Mouse (Mus musculus) thymus, postnatal 25 days (tissue): ENCODE data around the gene Pde11a.
A peak's percentile ranks its signal among the peaks of the same experiment; 100 is the strongest.

Experiments
- DNase-seq: peaks from one replicate; pipeline ENCODE4 v3.0.0; 2022

Pde11a gene

DNA sequence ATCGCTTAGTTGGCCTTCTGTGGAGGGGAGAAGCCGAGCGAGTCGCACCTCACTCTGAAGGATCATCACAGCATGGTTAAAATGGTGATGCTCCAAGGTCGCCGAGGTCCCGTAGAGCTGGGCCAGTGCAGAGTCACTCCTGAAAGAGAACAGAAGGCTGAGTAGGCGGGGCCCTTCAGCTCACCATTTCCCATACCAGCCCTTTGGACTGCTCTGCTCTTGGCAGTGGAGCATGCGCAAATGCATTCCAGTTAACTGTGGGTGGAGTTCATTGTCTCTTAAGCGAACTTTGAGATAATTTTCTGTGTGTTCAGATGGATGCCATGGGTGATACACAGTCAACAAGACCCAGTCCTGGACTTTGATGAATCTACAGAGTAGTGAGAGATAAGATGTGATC lies 288.5 kb downstream of the Pde11a start:
- DNase-seq = no peak

DNA sequence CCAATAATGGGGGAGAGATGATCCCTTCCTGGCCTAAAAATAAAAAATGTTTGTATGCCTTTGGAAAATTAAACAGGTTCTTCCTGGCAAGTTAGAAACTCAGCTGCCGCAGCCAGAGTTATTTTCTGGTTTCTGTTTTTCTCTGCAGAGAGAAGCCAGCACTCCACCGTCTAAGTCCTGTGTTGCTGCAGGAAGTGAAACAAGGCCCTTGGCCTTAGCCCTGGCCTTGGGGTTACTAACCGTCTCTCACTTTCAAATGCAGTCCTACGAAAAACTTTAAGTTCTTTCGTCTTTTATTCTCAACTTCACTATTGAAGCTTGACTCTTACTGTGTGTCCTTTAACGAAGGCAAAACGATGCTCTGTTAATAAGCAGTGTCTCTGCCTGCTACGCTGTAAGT lies 289.0 kb downstream of the Pde11a start:
- no peak for DNase-seq

DNA sequence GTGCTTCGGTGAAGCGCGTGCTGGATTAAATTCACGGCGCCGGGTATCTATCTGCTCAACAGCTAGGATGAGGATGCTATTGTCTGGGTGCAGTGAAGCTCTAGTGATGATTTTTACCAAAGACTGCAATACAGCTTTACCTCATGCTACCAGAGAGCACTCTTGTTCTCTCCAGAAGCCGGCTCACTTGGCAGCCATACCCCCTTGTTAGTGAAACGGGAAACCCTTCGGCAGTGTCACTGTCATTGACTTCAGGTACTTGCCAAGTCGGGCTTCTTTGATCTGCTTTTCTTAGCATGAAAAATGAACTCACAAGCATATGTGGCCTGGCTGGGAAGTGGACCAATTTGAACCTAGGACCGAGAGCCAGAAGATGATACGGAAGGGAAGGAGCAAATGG lies 290.8 kb downstream of the Pde11a start:
- no peak for DNase-seq

DNA sequence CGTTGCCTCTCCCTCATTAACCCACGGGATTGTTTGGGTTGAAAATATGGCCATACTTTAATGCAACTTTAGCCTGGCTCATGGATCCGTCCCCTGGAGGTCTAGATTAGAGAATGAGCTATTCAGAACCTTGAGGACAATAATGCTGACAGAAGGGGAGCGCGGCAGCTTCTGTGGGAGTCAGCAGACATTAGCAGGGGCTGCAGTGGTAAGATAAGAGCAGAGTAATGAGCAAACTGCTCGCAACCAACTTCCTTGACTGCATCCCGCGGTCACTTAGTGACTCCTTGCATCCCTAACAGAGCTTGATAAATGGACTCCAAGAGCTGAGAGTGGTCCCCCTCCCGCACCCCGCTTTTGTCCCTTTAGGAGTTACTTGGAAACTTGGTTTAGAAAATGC lies 296.4 kb downstream of the Pde11a start:
- DNase-seq = no peak

DNA sequence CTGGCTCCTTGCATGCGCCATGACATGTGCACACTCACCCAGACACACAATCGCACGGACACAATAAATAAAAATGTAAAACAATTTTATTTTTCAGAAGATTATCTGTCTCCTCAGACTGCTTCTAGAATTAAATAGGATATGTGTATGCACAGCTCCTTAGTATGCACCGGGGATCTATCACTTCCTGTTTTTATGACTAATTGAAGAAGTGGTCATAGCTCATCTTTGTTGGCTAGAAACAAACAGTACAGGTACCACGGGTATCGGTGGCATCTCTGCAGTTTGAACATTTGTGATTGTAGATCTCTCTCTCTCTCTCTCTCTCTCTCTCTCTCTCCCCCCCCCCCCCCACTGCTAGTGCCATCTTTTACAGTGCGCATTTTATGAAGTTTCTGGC lies 298.5 kb downstream of the Pde11a start:
- no peak for DNase-seq

DNA sequence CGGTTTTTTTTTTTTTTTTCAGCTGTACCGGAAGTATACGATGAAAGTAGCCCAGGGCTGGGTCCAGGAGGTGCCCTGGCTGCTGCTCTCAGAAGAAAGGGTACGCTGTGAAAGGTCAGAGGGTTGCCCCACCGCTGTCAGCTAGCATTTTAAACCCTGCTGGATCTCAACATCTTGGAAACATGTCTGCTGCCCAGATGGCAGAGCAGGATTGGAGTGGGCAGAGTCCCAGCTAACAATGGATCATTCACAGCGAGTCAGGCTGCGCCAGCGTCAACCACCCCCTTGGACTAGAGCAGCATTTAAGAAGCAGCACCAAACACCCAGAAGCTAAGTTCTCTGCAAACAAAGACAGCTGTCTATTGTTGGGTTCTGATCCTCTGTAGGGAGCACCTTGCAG lies 308.5 kb downstream of the Pde11a start:
- no peak for DNase-seq

DNA sequence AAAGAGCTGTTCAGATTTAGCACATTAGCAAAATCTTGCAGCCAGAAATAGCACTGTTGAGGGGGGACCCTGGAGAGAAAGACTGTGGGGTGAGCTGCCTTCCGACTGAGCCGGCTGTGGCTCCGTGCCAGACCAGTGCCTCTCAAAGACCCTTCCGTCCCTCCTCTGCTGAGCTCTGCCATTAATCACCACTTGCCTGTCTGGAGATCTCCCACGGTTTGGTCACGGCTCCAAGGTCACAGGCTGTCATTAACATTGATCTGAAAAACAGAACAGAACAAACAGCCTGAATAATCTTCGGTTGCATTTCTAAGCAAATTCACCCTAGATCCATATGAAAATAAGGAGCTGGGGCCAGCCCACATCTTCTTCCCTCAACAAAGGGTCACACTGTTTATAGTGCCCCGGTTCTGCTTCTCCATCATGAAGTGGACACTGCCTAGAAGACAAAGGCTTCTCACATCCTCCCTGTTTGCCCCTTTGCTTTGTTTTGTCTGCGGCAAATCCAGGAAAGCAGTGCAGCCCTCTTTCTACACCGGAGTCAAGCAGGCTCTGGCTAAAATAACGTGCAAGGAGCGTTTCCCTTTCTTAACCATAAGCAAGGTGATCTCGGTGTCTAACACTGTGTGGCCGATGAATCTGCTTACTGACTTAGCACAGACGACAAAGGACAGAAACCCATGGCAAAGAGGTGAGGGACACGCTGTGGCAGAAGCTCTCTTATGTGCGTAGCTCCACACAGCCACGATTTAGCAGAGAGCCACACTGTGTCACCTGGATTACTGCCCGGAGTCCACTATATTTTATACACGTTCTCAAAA lies 309.3 kb downstream of the Pde11a start:
- DNase-seq = no peak

DNA sequence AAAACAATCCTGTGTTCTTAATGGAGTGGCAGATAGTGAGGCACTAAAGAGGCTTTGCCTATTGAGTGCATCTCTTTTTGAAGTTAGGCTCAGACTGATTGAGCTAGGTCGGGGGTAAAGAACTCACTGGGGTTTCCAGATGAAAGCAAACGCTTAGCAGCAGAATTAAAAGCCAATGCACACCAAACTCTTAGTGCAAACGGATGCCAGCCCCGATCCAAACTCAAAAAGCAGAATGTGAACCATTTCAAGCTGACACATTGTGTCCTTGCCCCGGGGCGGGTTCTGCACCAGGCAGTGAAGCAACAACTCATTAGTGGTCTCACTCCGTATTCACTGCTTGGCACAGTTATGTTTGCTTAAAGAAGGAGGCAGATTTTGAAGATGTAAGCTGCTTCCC lies 321.7 kb downstream of the Pde11a start:
- DNase-seq = no peak

DNA sequence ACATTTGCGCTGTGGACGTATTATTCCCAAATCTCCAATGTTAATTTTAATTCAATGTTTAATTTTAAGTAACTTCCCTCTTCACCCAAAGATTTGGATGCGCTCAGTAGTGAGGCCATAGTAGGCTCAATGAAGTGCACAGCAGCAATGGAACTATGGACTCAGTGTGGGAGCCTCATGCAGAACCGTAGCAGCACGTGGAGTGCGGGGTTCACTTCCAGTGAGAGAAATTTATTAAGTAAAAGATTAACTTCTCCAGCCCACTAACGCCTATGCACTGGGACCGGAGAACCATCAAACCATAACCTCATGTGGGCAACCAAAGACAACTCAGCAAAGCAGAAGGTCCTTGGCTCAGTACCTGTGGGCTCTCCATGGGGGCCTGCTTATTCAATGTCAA lies 322.4 kb downstream of the Pde11a start:
- no peak for DNase-seq

DNA sequence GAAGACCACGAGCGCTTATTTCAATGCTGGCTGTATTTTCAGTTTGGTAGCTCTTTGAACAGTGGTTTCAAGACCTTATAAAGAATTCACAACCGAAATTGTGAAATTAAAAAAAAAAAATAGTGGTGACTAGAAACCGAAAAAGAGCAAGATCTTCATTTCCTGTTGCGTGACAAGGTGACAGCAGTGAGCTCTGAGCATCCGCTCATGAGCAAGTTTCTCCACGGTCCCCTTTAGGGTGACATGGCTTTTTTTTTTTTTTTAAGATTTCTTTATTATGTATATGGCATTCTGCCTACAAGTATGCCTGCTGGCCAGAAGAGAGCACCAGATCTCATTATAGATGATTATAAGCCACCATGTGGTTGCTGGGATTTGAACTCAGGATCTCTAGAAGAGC lies 323.1 kb downstream of the Pde11a start:
- DNase-seq = no peak

DNA sequence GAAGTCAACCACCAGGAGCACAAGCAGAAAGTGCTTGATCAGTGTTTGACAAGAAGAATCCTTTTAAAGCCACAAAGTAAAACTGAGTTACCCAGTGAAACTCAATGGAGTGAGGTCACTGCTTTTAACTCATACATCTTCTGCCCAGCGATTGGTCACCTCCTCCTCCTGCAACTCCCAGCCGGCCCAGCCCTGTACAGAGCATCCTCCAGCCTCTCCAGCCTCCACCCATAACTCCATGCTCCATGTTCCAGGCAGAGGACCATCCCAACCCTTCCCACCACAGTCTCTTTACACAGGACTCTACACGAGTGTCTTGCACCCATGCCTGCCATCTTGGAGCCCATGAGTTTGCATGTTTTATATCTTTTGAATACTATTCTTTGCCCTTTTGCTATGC lies 323.9 kb downstream of the Pde11a start:
- DNase-seq = no peak

DNA sequence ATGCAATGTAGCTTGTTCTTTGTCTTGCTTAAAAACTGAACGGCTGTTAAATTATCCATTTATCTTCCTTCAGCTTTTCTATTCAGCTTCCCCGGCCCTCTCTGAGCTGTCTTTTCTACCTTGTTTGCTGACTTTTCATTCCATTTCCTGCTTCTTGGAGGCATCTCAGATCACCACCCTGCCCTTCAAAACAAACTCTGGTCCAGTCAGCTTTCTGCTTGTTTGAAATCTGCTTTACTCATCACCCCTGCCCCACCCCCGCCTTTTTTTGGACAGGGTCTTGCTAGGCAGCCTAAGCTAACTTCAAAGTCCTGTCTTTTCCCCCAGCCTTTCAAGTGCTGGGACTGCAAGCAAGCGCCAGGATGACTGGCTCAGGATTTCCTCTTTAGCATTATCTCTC lies 332.4 kb downstream of the Pde11a start:
- no peak for DNase-seq

DNA sequence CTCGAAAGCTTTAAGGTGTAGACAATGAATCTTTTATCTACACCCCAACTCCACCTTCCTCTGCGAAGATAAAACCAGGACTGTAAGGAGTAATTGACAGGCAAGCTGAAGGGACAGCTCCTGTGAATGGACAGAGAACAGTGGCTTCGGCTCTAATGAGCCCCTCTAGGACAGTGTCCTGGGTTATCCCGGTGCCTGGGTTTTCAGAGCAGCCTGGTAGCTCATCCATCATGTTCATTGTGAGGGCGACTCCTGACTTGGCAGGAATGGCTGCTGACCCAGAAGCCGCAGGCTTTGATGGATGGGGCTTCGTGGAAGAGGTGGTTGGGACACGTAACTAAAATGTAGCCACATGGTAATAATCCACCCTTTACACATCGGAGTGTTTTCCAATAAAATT lies 335.7 kb downstream of the Pde11a start:
- DNase-seq = no peak

DNA sequence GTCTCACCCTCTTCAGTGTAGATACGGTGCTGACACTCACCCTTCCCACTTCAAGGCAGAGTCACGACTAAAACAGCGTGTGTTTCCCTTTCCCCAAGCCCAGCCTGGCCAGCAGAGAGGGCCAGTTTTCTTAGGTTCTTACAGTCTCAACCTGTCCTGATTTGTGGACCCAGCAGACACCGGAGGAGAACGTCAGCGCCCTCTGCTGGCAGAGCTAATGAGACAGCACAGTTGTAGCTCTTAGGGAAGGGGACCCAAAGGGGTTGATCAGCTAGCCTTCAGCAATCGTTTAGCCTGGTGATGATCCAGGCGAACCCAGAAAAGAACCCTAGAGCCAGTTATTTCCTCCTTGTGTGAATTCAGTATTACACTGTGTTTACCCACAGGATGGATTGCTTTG lies 337.2 kb downstream of the Pde11a start:
- DNase-seq = peak; percentile 69

DNA sequence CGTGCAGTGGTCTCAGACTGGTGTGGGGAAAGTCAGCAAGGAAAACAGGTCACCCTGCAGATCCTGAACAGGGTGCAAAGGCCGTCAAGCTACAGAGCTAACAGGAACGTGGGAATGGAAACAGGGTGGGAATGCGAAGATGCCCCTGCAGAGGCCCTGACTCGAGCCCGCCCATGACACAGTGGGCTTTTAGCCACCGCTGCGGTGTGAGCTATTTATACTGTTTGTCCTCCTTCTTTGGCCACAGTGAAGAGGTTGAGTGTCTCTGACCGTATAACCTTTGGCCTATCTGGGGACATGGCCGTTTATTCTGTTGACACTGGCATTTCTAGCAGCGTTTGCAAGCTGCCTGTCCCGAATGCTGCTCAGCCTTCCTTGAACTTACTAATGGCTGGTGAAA lies 338.9 kb downstream of the Pde11a start:
- no peak for DNase-seq

DNA sequence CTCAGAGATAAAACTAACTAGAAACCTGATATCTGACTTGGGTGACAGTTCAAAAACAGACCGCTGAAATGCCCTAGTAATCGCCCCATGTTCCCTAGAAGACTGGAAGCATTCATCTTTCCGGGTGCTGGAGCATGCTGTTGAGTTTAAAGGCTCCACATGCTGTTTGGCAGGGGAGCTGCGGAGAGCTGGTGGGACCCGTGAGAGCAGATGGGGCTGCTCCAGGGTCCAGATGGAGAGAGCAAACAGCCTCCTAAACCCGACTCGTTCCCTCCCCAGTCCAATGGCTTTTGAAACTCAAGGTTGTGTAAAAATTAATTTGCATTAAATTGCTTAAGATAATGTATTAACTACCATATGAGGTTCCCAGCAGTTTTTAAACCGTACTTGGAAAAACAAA lies 339.9 kb downstream of the Pde11a start:
- DNase-seq = no peak

DNA sequence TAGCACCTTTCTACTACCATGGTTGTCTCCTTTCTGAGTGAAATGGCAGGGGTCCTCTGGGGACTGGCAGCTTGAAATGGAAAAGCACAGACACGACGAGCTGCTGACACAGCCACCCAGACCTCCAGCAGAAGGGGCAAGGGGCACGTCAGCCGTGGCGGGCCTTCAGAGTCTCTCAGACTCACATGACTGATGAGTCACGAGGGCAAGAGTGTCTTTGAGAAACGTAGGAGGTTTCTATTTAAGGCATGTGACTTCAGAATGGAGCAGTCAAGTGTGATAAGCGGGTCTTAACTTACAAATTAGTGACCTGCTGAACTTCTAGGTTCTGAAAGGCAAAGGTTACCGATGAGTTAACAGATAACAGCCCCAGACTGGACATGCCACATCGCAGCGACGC lies 340.8 kb downstream of the Pde11a start:
- DNase-seq = no peak

DNA sequence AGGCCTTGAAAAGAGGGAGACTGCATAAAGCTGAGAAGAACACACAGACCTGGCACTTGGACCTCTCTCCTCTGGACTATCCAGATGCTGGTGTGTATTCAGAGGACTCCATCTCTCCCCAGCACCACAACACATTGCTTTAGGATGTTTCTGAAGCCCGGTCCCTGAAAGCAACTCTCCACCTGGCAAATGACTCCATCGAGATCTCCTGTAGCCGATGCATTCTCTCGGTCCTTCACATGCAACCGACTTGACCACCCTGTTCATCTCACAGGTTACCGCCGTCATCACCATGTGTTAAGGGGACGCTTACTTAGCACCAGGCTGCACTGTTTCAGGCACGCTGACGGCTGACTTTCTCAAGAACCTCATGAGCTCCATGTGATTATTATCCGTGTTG lies 343.7 kb downstream of the Pde11a start:
- no peak for DNase-seq

DNA sequence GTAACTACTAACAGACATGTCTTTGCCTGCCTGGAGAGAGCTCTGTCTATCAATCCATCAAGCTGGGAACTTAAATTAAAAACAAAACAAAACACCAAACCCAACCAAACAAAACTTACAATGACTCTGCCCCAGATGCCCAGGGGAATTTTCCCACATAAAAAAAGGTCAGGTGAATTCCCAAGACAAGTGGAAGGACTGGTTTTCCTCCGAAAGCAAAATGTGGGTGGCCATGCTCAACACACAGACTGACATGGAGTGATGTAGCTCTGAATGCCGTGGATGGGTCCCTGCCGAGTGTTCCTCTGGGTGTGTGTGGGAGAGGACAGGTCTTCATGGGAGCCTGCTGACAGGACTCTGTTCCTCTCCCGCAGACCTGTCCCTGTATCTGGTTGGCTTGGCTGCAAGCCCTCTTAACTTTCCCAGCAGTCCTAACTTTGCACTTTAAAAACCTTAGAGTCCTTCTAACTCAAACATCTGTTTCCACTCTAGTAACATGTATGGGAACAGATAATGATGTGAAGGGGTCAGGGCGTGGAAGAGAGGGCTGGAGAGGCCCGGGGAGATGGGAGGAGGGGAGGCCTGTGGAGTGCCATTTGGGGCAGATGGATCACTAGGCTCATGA lies 346.9 kb downstream of the Pde11a start:
- DNase-seq = no peak

DNA sequence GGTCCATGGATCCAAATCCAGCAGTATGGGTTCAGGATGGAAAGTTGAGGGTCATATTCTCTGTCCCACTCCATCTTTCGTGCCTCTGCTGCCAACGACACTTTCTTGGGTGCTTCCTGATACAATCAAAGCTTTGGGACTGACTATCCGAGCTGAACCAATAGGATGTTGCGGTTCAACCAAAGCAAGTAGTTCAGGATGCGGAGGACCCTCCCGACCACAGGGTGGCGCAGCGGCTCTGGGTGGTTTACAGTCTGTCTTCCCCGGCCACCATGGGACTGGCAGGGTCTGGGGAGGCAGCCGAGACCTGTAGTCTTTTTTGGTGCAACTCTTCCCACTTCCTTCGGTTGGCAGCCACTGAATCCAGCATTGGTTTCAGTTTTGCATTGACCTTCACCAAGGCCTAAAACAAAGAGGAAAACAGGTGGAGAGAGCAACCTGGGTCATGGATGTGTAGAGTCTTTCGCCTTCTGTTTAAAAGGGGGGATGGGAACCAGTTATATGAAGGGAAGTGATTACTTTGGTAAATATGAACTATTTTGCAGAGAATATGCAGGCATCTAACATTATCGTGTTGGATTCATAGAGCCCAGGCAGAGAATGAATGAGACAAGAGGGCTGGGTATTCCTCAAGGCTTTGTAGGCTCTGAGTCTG lies 347.6 kb downstream of the Pde11a start:
- DNase-seq = peak; percentile 73

DNA sequence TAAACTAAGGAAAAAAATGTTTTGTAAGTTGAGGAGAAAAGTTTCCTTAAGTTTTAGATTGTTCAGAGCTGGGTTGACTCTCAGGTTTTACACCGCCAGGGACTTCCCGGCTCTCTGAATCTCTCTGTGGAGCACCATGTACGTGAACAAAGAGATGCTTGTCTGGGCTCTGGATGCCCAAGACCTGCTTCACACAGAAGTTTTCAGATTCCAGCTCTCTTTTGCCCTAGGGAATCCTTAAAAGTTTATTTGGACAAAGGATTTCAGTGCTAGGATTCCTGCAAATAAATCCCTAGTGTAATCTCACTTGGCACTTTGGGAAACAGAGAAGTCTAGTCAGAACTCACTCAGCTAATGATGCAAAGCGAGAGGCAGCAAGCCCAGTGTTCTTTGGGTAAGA lies 348.9 kb downstream of the Pde11a start:
- DNase-seq = no peak

DNA sequence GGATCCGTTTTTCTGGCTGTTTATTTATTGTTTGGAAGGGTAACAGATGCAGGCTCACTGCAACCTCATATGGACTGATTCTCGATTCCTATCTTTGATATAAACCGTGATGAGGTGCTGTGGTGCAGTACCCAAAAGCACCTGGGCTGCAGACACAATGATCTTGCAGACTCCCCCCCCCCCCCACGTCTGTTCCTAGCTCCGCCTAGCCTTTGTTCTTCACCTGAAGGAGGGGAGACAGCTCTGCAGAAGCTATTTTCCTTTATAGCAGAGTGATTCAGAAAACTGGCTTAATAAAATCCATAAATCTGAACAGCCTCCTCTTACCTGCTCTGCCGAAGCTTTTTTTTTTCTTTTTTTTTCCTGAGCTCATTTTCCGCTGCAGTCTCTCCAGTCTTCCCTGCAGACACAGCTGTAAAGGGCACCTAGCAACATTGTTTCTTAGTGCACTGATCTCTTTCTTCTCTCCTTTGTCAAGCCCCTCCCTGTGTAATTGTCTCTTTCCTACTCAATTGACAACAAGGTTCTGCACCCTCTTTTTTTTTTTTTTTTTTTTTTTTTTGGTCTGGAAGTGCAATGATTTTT lies 349.7 kb downstream of the Pde11a start:
- DNase-seq = no peak

DNA sequence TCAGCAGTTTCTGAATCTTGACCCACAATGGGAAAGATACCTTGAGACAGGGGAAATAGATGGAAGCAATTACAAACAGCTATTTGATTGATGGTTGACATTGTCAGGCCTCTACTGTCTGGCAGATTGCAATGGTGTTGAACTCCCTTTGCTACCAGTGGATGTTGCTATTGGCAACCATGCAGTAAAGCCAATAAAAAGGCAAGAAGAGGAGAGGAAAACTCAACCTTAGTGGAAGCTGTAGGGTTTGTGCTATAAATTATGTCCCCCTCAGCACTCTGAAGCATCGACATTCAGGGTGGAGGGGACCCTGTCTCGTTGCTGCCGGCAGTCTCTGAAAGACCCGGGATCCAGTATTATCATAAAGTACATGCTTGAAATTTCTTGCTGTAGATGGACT lies 350.2 kb downstream of the Pde11a start:
- no peak for DNase-seq

DNA sequence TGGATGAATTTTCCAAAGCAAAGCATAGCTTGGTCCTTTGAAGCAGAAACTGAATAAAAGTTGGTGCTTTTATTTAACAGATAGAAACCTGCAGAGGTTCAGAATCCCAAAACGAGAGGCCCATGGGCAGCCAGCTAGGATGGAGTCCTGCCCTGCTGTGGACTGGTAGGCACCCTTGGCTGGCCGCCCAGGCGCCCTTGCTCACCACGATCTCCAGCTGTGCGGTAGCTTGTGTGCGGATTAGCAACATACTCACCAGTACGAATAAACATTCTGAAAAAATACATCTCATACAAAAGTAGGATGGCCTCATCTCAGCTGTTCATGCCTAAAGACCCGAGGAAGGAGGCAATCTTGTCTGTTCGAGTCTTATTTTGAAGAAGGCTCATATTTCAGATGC lies 350.8 kb downstream of the Pde11a start:
- no peak for DNase-seq
